Mouse (Mus musculus): ENCODE results near the gene Ugt1a6b. TPM values are rescaled to one million over a fixed set of nuclear protein-coding genes. Genes with fewer than 3 reads are reported as not detected.
A peak's percentile ranks its signal among the peaks of the same experiment; 100 is the strongest.
"Not testable (repeated sequence)": the region's sequence is repeated elsewhere in the genome, so short reads cannot be mapped to it uniquely, and the experiment has no call there.

The Ugt1a6b gene
- polyA plus RNA-seq, 1 experiment from 2014 or later, result not detected

DNA sequence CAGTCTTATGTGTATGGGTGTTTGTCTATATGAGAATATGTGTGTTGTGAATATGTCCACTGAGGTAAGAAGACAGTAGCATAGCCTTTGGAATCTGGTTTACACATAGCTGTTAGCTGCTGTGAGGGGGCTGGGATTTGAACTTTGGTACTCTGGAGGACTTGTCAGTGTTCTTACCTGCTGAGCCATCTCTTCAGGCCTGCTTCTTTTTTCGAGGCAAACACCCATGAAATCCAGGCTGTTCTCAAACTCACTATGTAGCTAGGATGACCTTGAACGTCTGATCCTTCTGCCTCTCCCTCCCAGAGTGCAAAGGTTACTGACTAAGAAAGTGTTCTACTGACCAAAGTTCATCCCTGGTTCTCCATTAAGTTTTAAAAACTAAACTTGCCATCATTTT is 2.6 kb downstream of the Ugt1a6b start:
- ATAC-seq (replicated peaks; ENCODE audit: low FRiP score) (no peak), DNase-seq (ENCODE audit: low spot score) (no peak)
- no peaks in the 10 kb centered on the region for H3K36me3 ChIP-seq (ENCODE audit: control insufficient read depth, insufficient read depth, low read length)
- no peaks in the 10 kb centered on the region for H3K9me3 ChIP-seq (ENCODE audit: control insufficient read depth, low read length)
- no peak overlapping the region for H3K9ac ChIP-seq (ENCODE audit: low read length)
- no peaks in the 10 kb centered on the region for H3K4me1 ChIP-seq (replicated peaks; ENCODE audit: control insufficient read depth, insufficient read depth, low read length)
- H3K27ac ChIP-seq (ENCODE audit: low read depth, low read length), result no peak overlapping the region
- H3K4me3 ChIP-seq (ENCODE audit: low read depth, low read length), result no peak overlapping the region
- no peak overlapping the region for H3K4me2 ChIP-seq (ENCODE audit: low read depth, low read length, severe bottlenecking)
- 73% methylated on average over 2 of the region's 2 CpGs for WGBS
- no peaks in the 10 kb centered on the region for H3K27me3 ChIP-seq (ENCODE audit: control insufficient read depth, insufficient read depth, low read length)

DNA sequence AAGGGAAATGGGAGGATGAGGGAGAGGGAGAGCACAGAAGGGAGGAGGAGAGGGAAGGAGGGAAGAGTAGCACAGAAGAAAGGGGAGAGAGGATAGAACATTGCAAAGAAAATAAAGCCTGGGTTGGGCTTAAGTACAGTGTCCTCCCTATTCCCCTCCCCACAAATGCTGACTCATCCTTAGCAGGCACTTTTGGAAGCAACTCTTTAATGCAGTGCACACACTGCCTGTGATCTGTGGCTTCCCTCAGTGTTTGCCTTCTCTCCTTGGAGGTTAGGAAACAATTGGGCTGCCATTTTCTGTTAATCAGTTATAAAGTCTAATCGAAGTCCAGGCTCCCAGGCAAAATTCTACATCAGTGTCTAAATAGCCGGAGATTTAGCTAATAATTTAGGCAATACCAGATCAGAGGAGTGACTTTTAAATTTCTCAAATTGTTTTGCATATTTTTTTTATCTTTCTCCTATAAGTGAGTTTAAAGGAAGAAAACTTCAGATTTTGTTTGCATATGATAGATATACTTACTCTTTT is 6.0 kb downstream of the Ugt1a6b start:
- not testable (repeated sequence) for H3K27ac ChIP-seq (ENCODE audit: low read depth, low read length); H3K9ac ChIP-seq (ENCODE audit: low read length); ATAC-seq (replicated peaks; ENCODE audit: low FRiP score); DNase-seq (ENCODE audit: low spot score); H3K4me2 ChIP-seq (ENCODE audit: low read depth, low read length, severe bottlenecking); H3K9me3 ChIP-seq (ENCODE audit: control insufficient read depth, low read length); H3K27me3 ChIP-seq (ENCODE audit: control insufficient read depth, insufficient read depth, low read length); H3K4me1 ChIP-seq (replicated peaks; ENCODE audit: control insufficient read depth, insufficient read depth, low read length); H3K4me3 ChIP-seq (ENCODE audit: low read depth, low read length); H3K36me3 ChIP-seq (ENCODE audit: control insufficient read depth, insufficient read depth, low read length)
- 83% methylated on average over 2 of the region's 2 CpGs for WGBS

DNA sequence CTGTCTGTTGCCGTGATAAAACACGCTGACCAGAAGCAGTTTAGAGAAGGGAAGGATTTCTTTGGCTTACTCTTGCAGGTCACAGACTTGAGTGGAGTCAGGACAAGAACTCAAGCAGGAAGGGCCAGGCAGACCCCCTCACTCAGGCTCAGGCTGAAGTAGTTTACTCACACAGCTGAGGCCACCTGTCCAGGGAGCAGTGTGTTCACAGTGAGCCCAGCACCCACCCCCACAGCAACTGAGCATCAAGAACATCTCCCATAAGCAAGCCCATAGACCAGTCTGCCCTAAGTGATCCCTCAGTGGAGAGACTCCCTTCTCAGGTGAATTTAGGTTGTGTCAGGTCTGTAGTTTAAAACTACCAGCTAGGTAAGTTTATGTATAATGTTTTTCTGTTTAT is 6.6 kb downstream of the Ugt1a6b start:
- H3K4me3 ChIP-seq (ENCODE audit: low read depth, low read length); DNase-seq (ENCODE audit: low spot score): not testable (repeated sequence)
- WGBS, result 93% methylated on average over 2 of the region's 2 CpGs

GRCm38 (mm10) chr1:88112769-88113168 is 9.7 kb downstream of the Ugt1a6b start:
- not testable (repeated sequence) for ATAC-seq (replicated peaks; ENCODE audit: low FRiP score); H3K4me1 ChIP-seq (replicated peaks; ENCODE audit: control insufficient read depth, insufficient read depth, low read length); H3K27me3 ChIP-seq (ENCODE audit: control insufficient read depth, insufficient read depth, low read length); H3K4me3 ChIP-seq (ENCODE audit: low read depth, low read length); H3K9ac ChIP-seq (ENCODE audit: low read length); DNase-seq (ENCODE audit: low spot score); H3K36me3 ChIP-seq (ENCODE audit: control insufficient read depth, insufficient read depth, low read length); H3K4me2 ChIP-seq (ENCODE audit: low read depth, low read length, severe bottlenecking); H3K27ac ChIP-seq (ENCODE audit: low read depth, low read length); H3K9me3 ChIP-seq (ENCODE audit: control insufficient read depth, low read length)
- WGBS, result 93% methylated on average over 6 of the region's 6 CpGs

More for the DNA sequence above, 6.6 kb downstream of the Ugt1a6b start:
- H3K27ac ChIP-seq (ENCODE audit: low read depth, low read length); H3K4me1 ChIP-seq (replicated peaks; ENCODE audit: control insufficient read depth, insufficient read depth, low read length); H3K4me2 ChIP-seq (ENCODE audit: low read depth, low read length, severe bottlenecking); ATAC-seq (replicated peaks; ENCODE audit: low FRiP score); H3K9me3 ChIP-seq (ENCODE audit: control insufficient read depth, low read length); H3K9ac ChIP-seq (ENCODE audit: low read length); H3K36me3 ChIP-seq (ENCODE audit: control insufficient read depth, insufficient read depth, low read length); H3K27me3 ChIP-seq (ENCODE audit: control insufficient read depth, insufficient read depth, low read length): not testable (repeated sequence)

- WGBS, result 11% methylated on average over 3 of the region's 4 CpGs
- H3K27ac ChIP-seq (ENCODE audit: low read depth, low read length); H3K4me3 ChIP-seq (ENCODE audit: low read depth, low read length); H3K4me1 ChIP-seq (replicated peaks; ENCODE audit: control insufficient read depth, insufficient read depth, low read length); H3K9ac ChIP-seq (ENCODE audit: low read length); H3K4me2 ChIP-seq (ENCODE audit: low read depth, low read length, severe bottlenecking); H3K9me3 ChIP-seq (ENCODE audit: control insufficient read depth, low read length); H3K27me3 ChIP-seq (ENCODE audit: control insufficient read depth, insufficient read depth, low read length); H3K36me3 ChIP-seq (ENCODE audit: control insufficient read depth, insufficient read depth, low read length); DNase-seq (ENCODE audit: low spot score): not testable (repeated sequence)
- 0 out of 2 replicates have a peak, but pooled peaks have one; percentile 12 for ATAC-seq (replicated peaks; ENCODE audit: low FRiP score)
These were observed 17.5 kb downstream of the Ugt1a6b start for GRCm38 (mm10) chr1:88120550-88120949.

DNA sequence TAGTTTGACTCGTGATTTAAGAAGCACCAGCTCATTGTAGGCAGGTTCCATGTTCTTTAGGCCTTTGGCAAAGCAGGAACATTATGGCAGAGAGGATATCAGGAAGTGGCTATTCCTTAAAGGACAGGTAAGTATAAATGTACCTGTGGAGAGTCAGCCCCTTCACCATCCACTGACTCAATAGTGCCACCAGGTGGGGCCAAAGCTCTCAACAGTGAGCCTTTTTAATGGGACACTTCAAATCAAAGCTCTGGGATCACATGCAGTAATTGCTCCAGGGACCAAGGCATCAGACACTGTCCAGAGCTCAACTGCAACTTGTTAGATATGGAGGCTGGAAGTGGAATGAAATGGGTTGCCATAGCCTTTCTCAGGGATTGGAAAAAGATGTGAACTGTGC is 18.5 kb downstream of the Ugt1a6b start:
- DNase-seq (ENCODE audit: low spot score); H3K27me3 ChIP-seq (ENCODE audit: control insufficient read depth, insufficient read depth, low read length); H3K27ac ChIP-seq (ENCODE audit: low read depth, low read length): not testable (repeated sequence)

GRCm38 (mm10) chr1:88125827-88126360 is 22.8 kb downstream of the Ugt1a6b start:
- H3K27me3 ChIP-seq (ENCODE audit: control insufficient read depth, insufficient read depth, low read length); H3K4me1 ChIP-seq (replicated peaks; ENCODE audit: control insufficient read depth, insufficient read depth, low read length); H3K4me3 ChIP-seq (ENCODE audit: low read depth, low read length); H3K9ac ChIP-seq (ENCODE audit: low read length); H3K4me2 ChIP-seq (ENCODE audit: low read depth, low read length, severe bottlenecking); H3K27ac ChIP-seq (ENCODE audit: low read depth, low read length); H3K9me3 ChIP-seq (ENCODE audit: control insufficient read depth, low read length); H3K36me3 ChIP-seq (ENCODE audit: control insufficient read depth, insufficient read depth, low read length); DNase-seq (ENCODE audit: low spot score); ATAC-seq (replicated peaks; ENCODE audit: low FRiP score): not testable (repeated sequence)
- WGBS, result 82% methylated on average over 2 of the region's 4 CpGs

More for the DNA sequence above, 18.5 kb downstream of the Ugt1a6b start:
- no CpG with 5 or more reads among the region's 1 CpGs for WGBS
- H3K9me3 ChIP-seq (ENCODE audit: control insufficient read depth, low read length); H3K4me3 ChIP-seq (ENCODE audit: low read depth, low read length); H3K4me2 ChIP-seq (ENCODE audit: low read depth, low read length, severe bottlenecking); ATAC-seq (replicated peaks; ENCODE audit: low FRiP score); H3K36me3 ChIP-seq (ENCODE audit: control insufficient read depth, insufficient read depth, low read length); H3K4me1 ChIP-seq (replicated peaks; ENCODE audit: control insufficient read depth, insufficient read depth, low read length); H3K9ac ChIP-seq (ENCODE audit: low read length): not testable (repeated sequence)

- not testable (repeated sequence) for H3K36me3 ChIP-seq (ENCODE audit: control insufficient read depth, insufficient read depth, low read length); H3K4me2 ChIP-seq (ENCODE audit: low read depth, low read length, severe bottlenecking); DNase-seq (ENCODE audit: low spot score); H3K4me3 ChIP-seq (ENCODE audit: low read depth, low read length); H3K9ac ChIP-seq (ENCODE audit: low read length); H3K4me1 ChIP-seq (replicated peaks; ENCODE audit: control insufficient read depth, insufficient read depth, low read length); H3K9me3 ChIP-seq (ENCODE audit: control insufficient read depth, low read length); H3K27ac ChIP-seq (ENCODE audit: low read depth, low read length); ATAC-seq (replicated peaks; ENCODE audit: low FRiP score); H3K27me3 ChIP-seq (ENCODE audit: control insufficient read depth, insufficient read depth, low read length)
- 95% methylated on average over 2 of the region's 2 CpGs for WGBS
These were observed 26.0 kb downstream of the Ugt1a6b start for GRCm38 (mm10) chr1:88129091-88129490.

DNA sequence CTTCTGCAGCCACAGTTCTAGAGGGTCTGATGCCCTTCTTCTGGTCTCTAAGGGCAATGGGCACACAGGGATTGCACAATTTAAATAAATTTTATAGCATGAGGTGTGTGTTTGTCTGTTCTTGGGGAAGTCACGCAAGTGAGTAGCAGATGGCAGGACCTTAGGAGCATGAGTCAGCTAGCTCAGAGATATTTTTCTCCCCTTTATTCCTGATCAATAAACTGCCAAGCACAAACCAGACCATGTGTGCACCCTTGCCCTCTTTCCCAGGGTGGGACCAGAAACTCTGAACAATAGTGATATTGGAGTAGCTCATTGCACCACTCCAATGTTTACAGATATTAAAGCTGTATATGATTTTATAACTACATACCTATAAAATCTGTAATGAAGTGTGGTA is 27.2 kb downstream of the Ugt1a6b start:
- H3K9ac ChIP-seq (ENCODE audit: low read length); H3K36me3 ChIP-seq (ENCODE audit: control insufficient read depth, insufficient read depth, low read length); H3K9me3 ChIP-seq (ENCODE audit: control insufficient read depth, low read length); DNase-seq (ENCODE audit: low spot score); H3K27ac ChIP-seq (ENCODE audit: low read depth, low read length); H3K4me2 ChIP-seq (ENCODE audit: low read depth, low read length, severe bottlenecking); ATAC-seq (replicated peaks; ENCODE audit: low FRiP score); H3K4me1 ChIP-seq (replicated peaks; ENCODE audit: control insufficient read depth, insufficient read depth, low read length); H3K27me3 ChIP-seq (ENCODE audit: control insufficient read depth, insufficient read depth, low read length); H3K4me3 ChIP-seq (ENCODE audit: low read depth, low read length): not testable (repeated sequence)
- WGBS, result 79% methylated on average over 1 of the region's 1 CpGs
